Mouse (Mus musculus) erythroblast, embryonic 14.5 days (primary cell): ENCODE data around the gene Ints3.

ENCODE experiments used
- GATA1 ChIP-seq: IDR thresholded peaks from 2 replicates; pipeline ENCODE4 v1.6.1; 2012; ENCODE audit warnings: low read length, inconsistent platforms, mixed read lengths
- TAL1 ChIP-seq: IDR thresholded peaks from 3 replicates; pipeline ENCODE4 v1.6.1; 2012; ENCODE audit warnings: low read length, inconsistent platforms, mixed read lengths

GRCm38 (mm10) chr3:90357959-90358358 lies 75.5 kb downstream of the Ints3 start:
- TF ChIP-seq GATA1: no peak
- TF ChIP-seq TAL1: no peak
